Comparison of ENCODE assay signal across 20 mouse cellular contexts in genomic region chr11:100371981-100372558, GRCm38 (mm10). TPM values are rescaled to one million over a fixed set of nuclear protein-coding genes. Genes with fewer than 3 reads are reported as not detected.
DNase-seq lines count a peak whose midpoint lies in the region; ATAC-seq lines count a peak whose summit lies in the region.
"Had no signal": no experiment of that assay in that cellular context is flagged by ENCODE, and none has a peak within 500 bp of the region (broad histone marks: within the 10 kb centered on the region; RNA-seq: fewer than 3 reads in every experiment).

No protein-coding gene starts in this region.

- no peak overlapping the region for H3K9ac ChIP-seq in hindbrain, embryonic 16.5 days (ENCODE audit: low read depth, low read length)
- H3K9ac ChIP-seq in ES-E14 (ENCODE audit: insufficient read depth, low read depth, low read length, poor library complexity, severe bottlenecking) = no peak overlapping the region
- H3K9ac ChIP-seq in midbrain, embryonic 11.5 days (ENCODE audit: low read length) = no peak overlapping the region
- no peak overlapping the region for H3K9ac ChIP-seq in heart, embryonic 11.5 days (ENCODE audit: low read depth, low read length)
- H3K9ac ChIP-seq: embryonic facial prominence, embryonic 13.5 days had no signal

- 0 out of 2 replicates have a peak overlapping the region, but pooled peaks have one; percentile 42 for H3K27ac ChIP-seq in hindbrain, embryonic 10.5 days
- no peak overlapping the region for H3K27ac ChIP-seq in hindbrain, embryonic 16.5 days (ENCODE audit: low read depth, low read length)
- 0 out of 2 replicates have a peak overlapping the region, but pooled peaks have one; percentile 4 for H3K27ac ChIP-seq in ES-E14 (ENCODE audit: insufficient read depth, low read depth, low read length, poor library complexity, severe bottlenecking)
- no peak overlapping the region for H3K27ac ChIP-seq in midbrain, embryonic 11.5 days (ENCODE audit: low read depth, low read length)
- H3K27ac ChIP-seq in heart, embryonic 11.5 days (ENCODE audit: low read depth, low read length) = no peak overlapping the region
- H3K27ac ChIP-seq: embryonic facial prominence, embryonic 13.5 days; layer of hippocampus, adult 2 months; macrophage had no signal

- H3K36me3 ChIP-seq in hindbrain, embryonic 10.5 days = peaks cover 59% of the 10 kb centered on the region
- H3K36me3 ChIP-seq in hindbrain, embryonic 16.5 days (ENCODE audit: control insufficient read depth, insufficient read depth, low read length) = peaks cover 34% of the 10 kb centered on the region
- H3K36me3 ChIP-seq in ES-E14 (ENCODE audit: control insufficient read depth, insufficient read depth, low read length, poor library complexity, severe bottlenecking) = peaks cover 50% of the 10 kb centered on the region
- no peaks in the 10 kb centered on the region for H3K36me3 ChIP-seq in midbrain, embryonic 11.5 days (ENCODE audit: control insufficient read depth, insufficient read depth, low read length)
- H3K36me3 ChIP-seq in heart, embryonic 11.5 days (ENCODE audit: control insufficient read depth, insufficient read depth, low read length) = peaks cover 39% of the 10 kb centered on the region

- H3K4me1 ChIP-seq in hindbrain, embryonic 10.5 days (replicated peaks) = peaks cover 19% of the 10 kb centered on the region
- H3K4me1 ChIP-seq in hindbrain, embryonic 16.5 days (ENCODE audit: control insufficient read depth, insufficient read depth, low read depth, low read length) = no peaks in the 10 kb centered on the region
- peaks cover 13 to 30% of the 10 kb centered on the region in 2 experiments; a peak in 3 of 4 replicates for H3K4me1 ChIP-seq in ES-E14 (ENCODE audit: control insufficient read depth in 2 of 2, insufficient read depth in 2 of 2, low read length in 2 of 2, poor library complexity in 1 of 2)
- H3K4me1 ChIP-seq in midbrain, embryonic 11.5 days (ENCODE audit: control insufficient read depth, insufficient read depth, low read length) = no peaks in the 10 kb centered on the region
- no peaks in the 10 kb centered on the region for H3K4me1 ChIP-seq in heart, embryonic 11.5 days (ENCODE audit: control insufficient read depth, insufficient read depth, low read length)
- H3K4me1 ChIP-seq: embryonic facial prominence, embryonic 13.5 days had no signal

- WGBS in hindbrain, embryonic 10.5 days = 74% methylated on average over 7 of the region's 8 CpGs
- WGBS in hindbrain, embryonic 16.5 days = 62% methylated on average over 8 of the region's 8 CpGs
- 74% methylated on average over 7 of the region's 8 CpGs for WGBS in midbrain, embryonic 11.5 days
- 85% methylated on average over 7 of the region's 8 CpGs for WGBS in heart, embryonic 11.5 days (ENCODE audit: insufficient replicate concordance)

- no peaks in the 10 kb centered on the region for H3K27me3 ChIP-seq in hindbrain, embryonic 10.5 days (ENCODE audit: insufficient read depth, poor library complexity, severe bottlenecking)
- H3K27me3 ChIP-seq in hindbrain, embryonic 16.5 days (replicated peaks; ENCODE audit: control insufficient read depth, insufficient read depth, low read length) = no peaks in the 10 kb centered on the region
- no peaks in the 10 kb centered on the region for H3K27me3 ChIP-seq in midbrain, embryonic 11.5 days (ENCODE audit: control insufficient read depth, insufficient read depth, low read length)
- H3K27me3 ChIP-seq in heart, embryonic 11.5 days (ENCODE audit: control insufficient read depth, insufficient read depth, low read length) = no peaks in the 10 kb centered on the region
- H3K27me3 ChIP-seq: embryonic facial prominence, embryonic 13.5 days had no signal

- no peak for ATAC-seq in hindbrain, embryonic 16.5 days
- ATAC-seq in granulocyte monocyte progenitor cell, adult 5-6 weeks (replicated peaks; ENCODE audit: poor library complexity, severe bottlenecking) = peak; percentile 79
- ATAC-seq in midbrain, embryonic 11.5 days (ENCODE audit: low FRiP score) = no peak
- no peak for ATAC-seq in heart, embryonic 11.5 days (replicated peaks; ENCODE audit: insufficient number of reproducible peaks, low FRiP score, low TSS enrichment)

- no peak overlapping the region for H3K4me2 ChIP-seq in hindbrain, embryonic 16.5 days (ENCODE audit: low read length)
- no peak overlapping the region for H3K4me2 ChIP-seq in midbrain, embryonic 11.5 days
- H3K4me2 ChIP-seq in heart, embryonic 11.5 days = no peak overlapping the region
- H3K4me2 ChIP-seq: embryonic facial prominence, embryonic 13.5 days had no signal

- H3K9me3 ChIP-seq in hindbrain, embryonic 10.5 days = no peaks in the 10 kb centered on the region
- no peaks in the 10 kb centered on the region for H3K9me3 ChIP-seq in hindbrain, embryonic 16.5 days (ENCODE audit: control insufficient read depth, low read length)
- no peaks in the 10 kb centered on the region for H3K9me3 ChIP-seq in ES-E14 (ENCODE audit: control insufficient read depth, insufficient read depth, low read depth, low read length)
- H3K9me3 ChIP-seq in midbrain, embryonic 11.5 days (ENCODE audit: control insufficient read depth, low read length) = no peaks in the 10 kb centered on the region
- no peaks in the 10 kb centered on the region for H3K9me3 ChIP-seq in heart, embryonic 11.5 days (replicated peaks; ENCODE audit: control insufficient read depth, low read length)
- H3K9me3 ChIP-seq: embryonic facial prominence, embryonic 13.5 days had no signal

- in situ Hi-C loops in ES-E14 (cut with MboI; ENCODE audit: low sequenced_read_pairs in 2 of 2, unreplicated experiment in 2 of 2) = no loop called here

- no peak overlapping the region for H3K4me3 ChIP-seq in hindbrain, embryonic 10.5 days
- no peak overlapping the region for H3K4me3 ChIP-seq in hindbrain, embryonic 16.5 days (ENCODE audit: low read length)
- H3K4me3 ChIP-seq in ES-E14 (ENCODE audit: insufficient read depth in 1 of 2, low read depth in 1 of 2, low read length in 2 of 2, poor library complexity in 1 of 2, severe bottlenecking in 1 of 2) = no peak overlapping the region
- no peak overlapping the region for H3K4me3 ChIP-seq in midbrain, embryonic 11.5 days (ENCODE audit: low read depth, low read length)
- no peak overlapping the region for H3K4me3 ChIP-seq in heart, embryonic 11.5 days (ENCODE audit: low read depth, low read length)
- H3K4me3 ChIP-seq: embryonic facial prominence, embryonic 13.5 days; heart, adult 2 months; layer of hippocampus, adult 2 months had no signal

- no peak for DNase-seq in hindbrain, embryonic 10.5 days (ENCODE audit: low spot score)
- DNase-seq in ES-E14 (ENCODE audit: low read depth, low spot score) = no peak
- peak; percentile 85 for DNase-seq in midbrain, embryonic 11.5 days (ENCODE audit: low spot score, missing footprints)
- no peak for DNase-seq in left cerebral cortex, adult 11 months (ENCODE audit: low spot score)
- no peak for DNase-seq in urinary bladder, postnatal 4 days (ENCODE audit: low spot score in 2 of 2)
- DNase-seq: adrenal gland, postnatal 14 days; cerebellum, adult 9-10 months; heart, adult 2 months; lung, adult 2 months had no signal

RNA-seq across cellular contexts. Expression of gene Hap1, which starts 16.1 kb away (rescaled TPM):
- polyA plus RNA-seq in hindbrain, embryonic 10.5 days (2016; fragmentation: Nextera tagmentation; extraction: Ambion mirVana) = 33.2 and 37.7 TPM in 2 replicates
- 316 and 333 TPM in 2 replicates for polyA plus RNA-seq in hindbrain, embryonic 16.5 days (2015; fragmentation: Nextera tagmentation; extraction: Ambion mirVana)
- 21.4 and 34.2 TPM in 2 replicates for total RNA-seq in ES-E14 (2012; rRNA removed)
- total RNA-seq in granulocyte monocyte progenitor cell, adult 5-6 weeks (2014; fragmentation: Nextera tagmentation) = not detected in 2 replicates
- total RNA-seq in granulocyte monocyte progenitor cell, adult 5-6 weeks (2017) = not detected in 2 replicates
- polyA plus RNA-seq in midbrain, embryonic 11.5 days (2014; fragmentation: Nextera tagmentation; extraction: Ambion mirVana) = 16.4 TPM in 2 replicates
- polyA plus RNA-seq in heart, embryonic 11.5 days (2014; fragmentation: Nextera tagmentation; extraction: Ambion mirVana) = 3.0 and 3.4 TPM in 2 replicates
- polyA plus RNA-seq: macrophage had no signal

RNA-seq across cellular contexts. Expression of gene Jup, which starts 25.5 kb away (rescaled TPM):
- polyA plus RNA-seq in hindbrain, embryonic 10.5 days (2016; fragmentation: Nextera tagmentation; extraction: Ambion mirVana) = 45.0 and 53.6 TPM in 2 replicates
- 68.8 and 77.7 TPM in 2 replicates for polyA plus RNA-seq in hindbrain, embryonic 16.5 days (2015; fragmentation: Nextera tagmentation; extraction: Ambion mirVana)
- 97.6 and 101 TPM in 2 replicates for total RNA-seq in ES-E14 (2012; rRNA removed)
- 4.8 and 6.7 TPM in 2 replicates for total RNA-seq in granulocyte monocyte progenitor cell, adult 5-6 weeks (2014; fragmentation: Nextera tagmentation)
- total RNA-seq in granulocyte monocyte progenitor cell, adult 5-6 weeks (2017) = 1.4 and 4.2 TPM in 2 replicates
- polyA plus RNA-seq in midbrain, embryonic 11.5 days (2014; fragmentation: Nextera tagmentation; extraction: Ambion mirVana) = 23.5 and 25.2 TPM in 2 replicates
- polyA plus RNA-seq in heart, embryonic 11.5 days (2014; fragmentation: Nextera tagmentation; extraction: Ambion mirVana) = 72.2 and 80.6 TPM in 2 replicates

RNA-seq across cellular contexts. Expression of gene Gast, which starts 37.9 kb away (rescaled TPM):
- polyA plus RNA-seq in hindbrain, embryonic 10.5 days (2016; fragmentation: Nextera tagmentation; extraction: Ambion mirVana) = 0.90 TPM in 1 of 2 replicates, not detected in the other
- 0.52 TPM in 1 of 2 replicates, not detected in the other for polyA plus RNA-seq in hindbrain, embryonic 16.5 days (2015; fragmentation: Nextera tagmentation; extraction: Ambion mirVana)
- 1.6 and 2.9 TPM in 2 replicates for total RNA-seq in ES-E14 (2012; rRNA removed)
- not detected in 2 replicates for total RNA-seq in granulocyte monocyte progenitor cell, adult 5-6 weeks (2014; fragmentation: Nextera tagmentation)
- total RNA-seq in granulocyte monocyte progenitor cell, adult 5-6 weeks (2017) = not detected in 2 replicates
- 0.68 and 0.79 TPM in 2 replicates for polyA plus RNA-seq in midbrain, embryonic 11.5 days (2014; fragmentation: Nextera tagmentation; extraction: Ambion mirVana)
- not detected in 2 replicates for polyA plus RNA-seq in heart, embryonic 11.5 days (2014; fragmentation: Nextera tagmentation; extraction: Ambion mirVana)
- total RNA-seq: adrenal gland, postnatal 14 days; heart, adult 2 months; layer of hippocampus, adult 2 months; left cerebral cortex, postnatal 14 days; liver, adult 2 months; neutrophil, adult 5-6 weeks had no signal
- polyA plus RNA-seq: heart, adult 2 months; heart, postnatal 0 days; kidney, embryonic 16.5 days; liver, adult 2 months; lung, adult 2 months; macrophage had no signal

RNA-seq across cellular contexts. Expression of gene P3h4, which starts 42.6 kb away (rescaled TPM):
- polyA plus RNA-seq in hindbrain, embryonic 10.5 days (2016; fragmentation: Nextera tagmentation; extraction: Ambion mirVana) = 27.0 and 27.8 TPM in 2 replicates
- polyA plus RNA-seq in hindbrain, embryonic 16.5 days (2015; fragmentation: Nextera tagmentation; extraction: Ambion mirVana) = 21.5 and 25.5 TPM in 2 replicates
- 39.0 and 44.3 TPM in 2 replicates for total RNA-seq in ES-E14 (2012; rRNA removed)
- not detected in 2 replicates for total RNA-seq in granulocyte monocyte progenitor cell, adult 5-6 weeks (2014; fragmentation: Nextera tagmentation)
- 0.26 TPM in 1 of 2 replicates, not detected in the other for total RNA-seq in granulocyte monocyte progenitor cell, adult 5-6 weeks (2017)
- 19.3 and 19.7 TPM in 2 replicates for polyA plus RNA-seq in midbrain, embryonic 11.5 days (2014; fragmentation: Nextera tagmentation; extraction: Ambion mirVana)
- 67.2 and 70.6 TPM in 2 replicates for polyA plus RNA-seq in heart, embryonic 11.5 days (2014; fragmentation: Nextera tagmentation; extraction: Ambion mirVana)
- total RNA-seq: neutrophil, adult 5-6 weeks had no signal

RNA-seq across cellular contexts. Expression of gene Fkbp10, which starts 43.4 kb away (rescaled TPM):
- polyA plus RNA-seq in hindbrain, embryonic 10.5 days (2016; fragmentation: Nextera tagmentation; extraction: Ambion mirVana) = 51.0 and 52.0 TPM in 2 replicates
- 29.2 and 33.1 TPM in 2 replicates for polyA plus RNA-seq in hindbrain, embryonic 16.5 days (2015; fragmentation: Nextera tagmentation; extraction: Ambion mirVana)
- total RNA-seq in ES-E14 (2012; rRNA removed) = 73.3 and 102 TPM in 2 replicates
- total RNA-seq in granulocyte monocyte progenitor cell, adult 5-6 weeks (2014; fragmentation: Nextera tagmentation) = not detected in 2 replicates
- not detected in 2 replicates for total RNA-seq in granulocyte monocyte progenitor cell, adult 5-6 weeks (2017)
- 33.0 and 36.2 TPM in 2 replicates for polyA plus RNA-seq in midbrain, embryonic 11.5 days (2014; fragmentation: Nextera tagmentation; extraction: Ambion mirVana)
- 89.3 and 107 TPM in 2 replicates for polyA plus RNA-seq in heart, embryonic 11.5 days (2014; fragmentation: Nextera tagmentation; extraction: Ambion mirVana)
- total RNA-seq: neutrophil, adult 5-6 weeks had no signal
- polyA plus RNA-seq: macrophage had no signal

Comparison
In these comparisons a context has a peak if more than half of its experiments do, and no peak if none do; other contexts are left out.
1. H3K27ac ChIP-seq: peak in hindbrain, embryonic 10.5 days (single experiment) and ES-E14 (single experiment); none in hindbrain, embryonic 16.5 days (single experiment), midbrain, embryonic 11.5 days (single experiment) and heart, embryonic 11.5 days (single experiment).